Mouse (Mus musculus) embryo, embryonic 9.5 days (tissue): Measurements from ENCODE around the gene 1700037H04Rik.

Experiments used
- DNase-seq: peaks from one replicate; pipeline ENCODE4 v3.0.0-alpha.2; 2017; ENCODE audit errors: extremely low spot score

The 1700037H04Rik gene

DNA sequence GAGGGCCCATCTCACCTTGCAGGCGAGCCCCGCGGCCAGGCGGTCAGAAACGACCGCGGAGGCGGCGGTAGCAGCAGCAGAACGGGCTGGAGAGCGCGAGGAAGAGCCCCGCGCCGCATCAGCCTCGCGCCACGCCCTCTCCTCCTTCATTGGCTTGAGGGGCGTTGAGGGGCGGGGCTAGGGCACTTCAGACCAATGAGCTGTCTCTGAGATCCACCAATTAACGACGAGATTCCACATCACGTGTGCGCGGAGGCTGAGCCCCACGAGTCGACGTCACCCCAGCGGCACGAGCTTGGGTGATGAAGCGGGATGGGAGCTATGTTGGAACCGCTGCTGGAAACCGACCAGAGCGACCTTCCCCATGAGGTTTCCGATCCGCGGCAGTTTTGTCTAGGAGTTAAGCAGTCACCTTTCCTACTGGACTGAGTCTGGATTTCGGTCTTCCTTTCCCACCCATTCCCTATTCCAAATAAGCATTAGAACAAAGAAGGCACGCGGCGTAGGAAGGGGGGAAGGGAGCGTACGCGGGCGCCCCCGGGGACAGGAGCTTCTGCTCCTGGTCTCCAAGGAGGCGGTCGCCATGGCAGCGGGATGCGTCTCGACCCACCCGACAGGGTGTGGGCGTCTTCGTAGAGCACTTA lies at the start of gene 1700037H04Rik:
TSS of gene 1700037H04Rik (minus strand) at position 144 of the 644 bp plus-strand sequence.
- peak; percentile 96 for DNase-seq

DNA sequence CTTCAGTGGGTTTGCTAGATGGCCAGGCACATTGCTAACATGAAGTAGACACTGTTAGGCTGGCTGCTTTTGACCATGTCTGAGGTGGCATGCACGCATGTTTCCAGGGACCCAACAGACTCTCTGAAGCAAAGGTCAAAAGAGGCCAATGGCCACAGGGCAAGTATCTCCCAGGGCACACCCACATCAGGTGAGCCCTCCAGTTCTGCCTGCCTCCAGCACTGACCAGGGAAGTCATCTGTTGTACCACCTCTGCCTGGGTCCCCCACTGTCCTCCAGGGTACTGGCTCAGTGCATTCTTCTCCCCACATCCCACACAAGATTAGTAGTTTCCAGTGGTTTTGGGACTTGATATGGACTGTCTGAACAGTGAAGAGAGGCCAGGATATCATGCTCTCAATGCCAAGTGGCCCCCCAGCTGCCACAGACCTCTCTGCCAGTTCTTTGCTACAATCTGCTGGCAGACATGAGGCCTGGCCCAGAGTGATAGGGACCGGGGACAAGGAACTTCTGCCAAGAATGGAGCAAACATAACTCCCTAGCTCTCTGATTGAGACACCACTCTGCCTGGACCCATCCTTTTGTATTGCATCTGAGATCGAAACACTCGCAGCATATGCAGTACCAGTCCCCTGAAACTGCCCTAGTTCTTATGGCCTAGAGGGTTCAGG lies 49.4 kb upstream of the 1700037H04Rik start:
- peak; percentile 7 for DNase-seq

DNA sequence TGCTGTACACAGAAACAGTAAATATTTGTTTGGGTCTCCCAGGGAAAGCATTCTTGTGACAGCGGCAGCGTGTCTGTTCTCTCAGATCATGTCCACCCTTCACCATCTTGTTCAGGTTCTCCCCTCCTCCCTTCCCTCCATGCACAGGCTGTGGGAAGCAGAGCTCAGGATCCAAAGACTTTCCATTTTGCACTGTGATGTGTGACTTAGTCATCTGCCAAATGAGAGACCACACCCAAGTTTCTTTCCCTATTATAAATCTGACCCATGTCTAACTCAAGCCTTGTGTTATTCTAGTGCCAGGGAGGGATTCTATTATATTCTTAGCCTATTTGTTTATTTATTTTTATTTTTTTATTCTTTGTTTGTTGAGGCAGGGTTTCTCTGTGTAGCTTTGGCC lies 48.5 kb upstream of the 1700037H04Rik start:
- no peak for DNase-seq

DNA sequence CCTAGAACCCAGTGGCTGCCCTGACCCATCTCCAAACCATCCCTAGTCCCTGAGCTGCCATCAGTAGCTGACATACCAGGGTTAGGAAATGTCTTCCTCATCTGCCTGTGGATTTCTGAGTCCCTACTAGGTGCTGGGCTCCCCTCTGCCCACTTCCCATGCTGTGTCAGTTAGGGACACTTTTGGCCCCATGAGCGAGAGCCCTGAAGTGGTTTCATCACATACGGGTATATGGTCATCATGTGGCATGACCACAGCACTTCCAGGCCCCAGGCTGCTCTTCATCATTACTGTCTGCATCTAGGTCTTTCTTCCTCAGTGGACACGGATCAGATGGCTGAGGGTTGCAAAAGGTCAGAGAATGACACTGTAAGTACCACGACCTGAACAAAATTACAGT lies 46.9 kb upstream of the 1700037H04Rik start, which contains the start of gene Ap5s1:
TSS of gene Ap5s1 (plus strand) at position 301 of the 400 bp plus-strand sequence.
- no peak for DNase-seq

DNA sequence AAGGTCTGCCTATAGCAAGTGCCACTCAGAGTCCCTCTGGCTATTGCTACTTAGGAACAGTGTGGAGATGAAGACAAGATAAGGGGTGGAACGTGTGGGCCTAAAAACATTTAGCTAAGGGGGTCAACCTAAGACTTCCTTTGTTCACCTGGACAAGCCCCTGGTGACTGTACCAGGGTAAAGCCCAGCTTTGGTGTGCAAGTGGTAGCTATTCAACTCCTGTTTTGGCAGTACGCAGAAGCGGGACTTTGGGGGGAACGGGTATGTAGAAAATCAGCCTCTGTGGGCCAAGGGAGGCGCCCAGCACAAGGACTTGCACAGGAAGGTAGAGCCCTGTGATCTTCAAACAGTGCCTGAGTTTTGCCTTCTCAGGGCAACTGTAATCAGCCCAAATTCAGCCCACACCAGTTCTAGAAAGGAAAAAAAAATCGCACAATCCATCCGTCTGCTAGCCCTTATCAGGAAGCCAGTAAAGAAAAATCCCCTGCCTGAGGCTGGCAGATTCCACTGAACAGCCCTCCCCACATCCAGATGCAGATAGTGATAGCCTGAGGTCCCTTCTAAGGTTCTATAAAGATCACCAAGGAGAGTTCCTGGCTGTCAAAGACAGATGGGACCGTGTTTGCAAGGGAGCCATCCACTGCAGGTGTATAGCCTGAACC lies 45.8 kb upstream of the 1700037H04Rik start:
- no peak for DNase-seq

DNA sequence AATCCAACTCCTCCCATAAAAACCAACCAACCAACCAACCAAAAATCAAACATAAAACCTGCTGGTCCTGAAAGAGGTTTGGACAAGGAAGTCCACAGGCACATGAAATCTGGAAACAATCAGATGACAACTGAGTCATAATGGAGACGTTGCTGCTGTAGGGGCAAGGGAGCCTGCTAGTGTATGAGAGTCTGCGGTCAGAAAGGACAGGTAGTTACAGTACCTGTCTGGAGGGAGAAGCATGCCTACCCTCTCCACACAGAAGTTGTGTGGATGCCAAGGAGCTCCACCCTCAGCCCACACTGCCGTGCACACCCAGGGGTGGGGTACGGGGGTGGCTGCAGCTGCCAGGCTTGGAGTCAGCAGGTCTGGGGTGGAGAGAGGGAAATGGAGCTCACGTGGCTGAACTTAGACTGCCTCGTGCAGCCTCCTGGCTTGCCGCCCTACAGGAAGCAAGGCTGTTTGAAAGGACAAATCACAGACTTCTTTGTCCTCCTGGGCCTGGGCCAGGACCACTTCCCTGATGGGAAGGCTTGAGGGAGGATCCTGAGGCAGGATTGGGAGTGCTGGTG lies 44.6 kb upstream of the 1700037H04Rik start:
- DNase-seq, result no peak

DNA sequence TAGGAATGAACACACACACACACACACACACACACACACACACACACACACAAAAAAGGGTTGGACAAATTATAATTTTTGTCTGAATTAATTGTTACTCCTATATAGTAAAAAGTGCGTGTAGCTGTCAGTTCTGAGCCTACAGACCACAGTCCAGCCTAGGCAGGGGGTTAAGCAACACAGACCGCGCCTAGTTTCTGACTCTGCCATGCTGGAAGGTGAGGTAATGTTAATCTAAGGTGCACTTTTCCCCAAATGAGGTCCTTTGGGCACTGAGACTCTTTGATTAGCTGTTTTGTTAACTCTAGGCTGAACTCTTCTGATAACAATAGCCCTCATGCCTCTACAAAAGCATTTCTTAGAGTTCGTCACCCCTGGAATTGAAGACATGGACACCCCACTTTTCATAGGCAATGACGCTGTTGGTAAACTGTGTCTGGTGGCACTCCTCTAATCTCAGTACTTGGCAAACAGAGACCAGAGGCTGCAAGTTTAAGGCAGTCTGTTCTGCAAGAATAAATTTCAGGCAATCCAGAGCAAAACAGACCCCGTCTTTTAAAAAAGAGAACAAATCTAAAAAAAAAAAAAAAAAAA lies 44.0 kb upstream of the 1700037H04Rik start:
- DNase-seq, result no peak

DNA sequence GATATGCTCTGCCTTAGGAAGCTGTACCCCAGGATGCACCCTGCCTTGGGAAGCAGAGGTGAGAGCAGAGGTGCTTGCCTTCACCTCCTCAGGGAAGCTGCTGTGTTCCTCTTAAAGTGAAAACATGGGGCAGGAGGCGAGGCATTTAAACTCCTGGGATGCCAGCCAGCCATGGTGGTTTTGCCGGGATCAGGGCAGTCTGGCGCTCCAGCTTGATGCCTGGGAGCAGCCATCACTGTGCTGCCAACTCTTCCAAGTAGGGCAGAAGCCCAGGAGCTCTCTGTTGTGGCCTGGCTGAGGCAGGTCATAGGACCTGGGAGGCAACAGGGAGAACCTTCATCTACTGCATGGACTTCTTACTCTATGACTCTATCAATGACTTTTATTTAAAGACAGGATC lies 41.4 kb upstream of the 1700037H04Rik start:
- no peak for DNase-seq

DNA sequence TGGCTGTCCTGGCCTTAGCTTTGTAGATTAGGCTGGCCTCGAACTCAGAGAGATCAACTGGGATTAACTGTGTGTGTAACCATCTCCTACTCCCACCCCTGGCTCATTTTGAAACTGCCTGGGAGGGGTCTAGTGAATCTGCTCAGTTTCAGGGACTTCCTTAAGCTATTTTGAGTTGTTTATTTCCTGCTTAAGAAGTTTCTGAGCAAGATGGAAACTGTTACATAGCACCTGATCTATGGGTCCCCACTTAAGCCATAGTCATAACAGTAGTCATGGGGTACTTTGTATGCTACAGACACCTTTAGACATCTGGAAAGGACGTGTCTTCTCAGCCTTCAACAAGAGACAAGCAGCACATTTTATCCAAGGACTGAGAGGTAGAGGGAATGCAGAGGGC lies 40.8 kb upstream of the 1700037H04Rik start:
- no peak for DNase-seq

DNA sequence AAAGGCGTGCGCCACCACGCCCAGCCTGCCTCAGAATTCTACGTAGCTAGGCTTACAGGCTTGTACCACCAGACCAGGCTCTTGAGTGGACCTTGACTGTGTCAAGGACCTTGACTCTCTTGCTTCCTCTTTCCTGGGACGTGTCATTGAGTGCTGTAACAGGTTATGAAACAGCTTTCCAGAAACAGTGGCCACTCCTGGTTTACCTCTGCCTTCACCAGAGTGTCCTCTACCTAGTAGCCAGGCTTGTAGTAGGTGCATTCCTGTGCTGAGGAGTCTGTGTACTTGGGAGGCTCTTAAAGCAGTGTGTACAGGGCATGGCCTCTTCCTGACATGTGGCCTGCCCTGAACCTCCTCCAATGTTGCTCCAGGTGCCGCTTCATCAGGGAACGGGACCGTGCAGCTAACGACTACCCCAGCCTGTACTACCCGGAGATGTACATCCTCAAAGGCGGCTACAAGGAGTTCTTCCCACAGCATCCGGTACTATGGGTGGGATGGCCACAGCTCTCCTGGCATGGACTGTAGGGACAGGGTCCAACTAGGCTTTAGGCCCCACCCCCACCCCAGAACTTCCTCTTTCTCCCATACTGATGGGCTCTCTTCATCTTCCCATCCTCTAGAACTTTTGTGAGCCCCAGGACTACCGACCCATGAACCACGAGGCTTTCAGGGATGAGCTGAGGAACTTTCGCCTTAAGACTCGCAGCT lies 36.9 kb upstream of the 1700037H04Rik start:
- no peak for DNase-seq

DNA sequence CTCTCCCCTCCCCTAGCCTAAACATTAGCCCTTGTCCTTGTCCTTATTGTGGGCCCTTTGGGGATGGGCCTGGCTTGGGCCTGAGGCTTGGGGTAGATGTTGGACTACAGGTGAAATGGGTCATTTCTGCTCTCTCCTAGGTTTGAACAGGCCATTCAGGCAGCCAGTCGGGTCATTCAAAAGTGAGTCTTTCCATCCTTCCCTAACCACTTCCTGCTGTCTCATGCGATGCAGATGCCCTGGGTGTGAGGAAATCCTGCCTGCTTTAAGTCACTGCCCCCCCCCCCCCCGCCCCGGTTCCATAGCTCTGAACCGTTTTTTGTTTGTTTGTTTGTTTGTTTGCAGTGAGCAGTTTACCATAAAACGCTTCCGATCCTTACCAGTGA lies 31.1 kb upstream of the 1700037H04Rik start:
- no peak for DNase-seq

DNA sequence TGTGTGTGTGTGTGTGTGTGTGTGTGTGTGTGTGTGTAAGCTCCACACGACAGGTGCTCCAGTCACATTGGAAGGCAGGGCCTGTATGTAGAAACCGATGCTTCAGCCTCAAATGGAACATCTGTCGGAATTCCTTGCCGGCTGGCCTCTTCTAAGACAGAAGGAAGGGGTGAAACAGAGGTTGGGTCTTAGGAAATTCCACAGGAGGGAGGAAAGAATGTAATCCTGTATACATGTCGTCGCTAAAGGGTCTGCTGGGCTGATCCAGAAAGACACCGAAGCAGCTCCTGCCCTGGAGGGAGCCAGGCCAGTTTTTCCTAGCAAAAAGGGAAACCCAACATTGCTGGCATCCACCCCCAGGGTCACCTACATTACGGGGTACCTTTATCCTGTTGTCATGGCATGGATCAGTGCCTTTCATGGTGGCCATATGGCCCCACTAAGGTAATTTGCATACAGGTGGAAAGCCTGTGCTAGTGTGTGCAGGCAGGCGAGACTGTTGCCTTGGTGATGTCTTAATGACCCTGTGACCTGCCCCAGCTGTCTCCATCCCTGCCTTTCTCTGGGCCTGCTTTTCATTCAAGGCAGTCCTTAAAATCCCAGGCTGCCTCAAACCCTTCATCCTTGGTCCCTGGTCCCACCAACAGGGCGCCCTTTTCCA lies 30.6 kb upstream of the 1700037H04Rik start:
- DNase-seq, result peak; percentile 72

DNA sequence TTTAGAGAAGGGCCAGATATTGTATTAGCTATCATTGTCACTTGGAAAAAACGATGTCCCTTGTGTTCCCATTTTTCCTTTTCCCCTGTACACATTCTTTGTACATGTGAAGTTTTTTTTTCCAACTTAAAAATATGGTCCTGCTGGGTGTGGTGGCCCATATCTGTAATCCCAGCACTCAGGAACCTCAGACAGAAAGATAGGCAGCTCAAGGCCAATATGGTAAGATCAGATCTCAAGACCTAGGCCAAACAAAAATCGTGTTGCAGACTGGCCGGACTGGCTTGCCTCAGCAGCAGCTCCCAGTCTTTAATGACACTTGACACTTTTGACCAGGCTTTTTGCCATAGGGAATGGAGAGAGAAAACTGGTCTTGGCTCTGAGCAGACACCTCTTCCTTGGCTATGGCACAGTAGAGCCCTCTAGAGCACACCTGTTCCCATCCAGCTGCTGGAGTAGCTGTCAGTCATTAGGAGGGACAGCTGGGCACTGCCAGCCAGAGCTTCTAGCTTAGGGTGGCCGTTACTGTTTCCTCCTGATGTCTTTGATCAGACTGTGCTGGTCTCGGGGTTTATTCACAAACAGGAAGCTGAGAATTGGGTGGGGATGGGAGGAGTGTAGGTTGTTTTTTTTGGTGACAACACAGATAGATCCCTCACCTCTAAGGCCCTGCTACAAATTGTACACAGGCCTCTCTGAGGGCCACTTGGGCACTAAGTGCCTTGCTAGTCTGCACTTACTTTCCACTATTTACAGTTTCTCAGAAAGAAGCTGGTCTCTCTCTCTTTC lies 29.8 kb upstream of the 1700037H04Rik start:
- no peak for DNase-seq

DNA sequence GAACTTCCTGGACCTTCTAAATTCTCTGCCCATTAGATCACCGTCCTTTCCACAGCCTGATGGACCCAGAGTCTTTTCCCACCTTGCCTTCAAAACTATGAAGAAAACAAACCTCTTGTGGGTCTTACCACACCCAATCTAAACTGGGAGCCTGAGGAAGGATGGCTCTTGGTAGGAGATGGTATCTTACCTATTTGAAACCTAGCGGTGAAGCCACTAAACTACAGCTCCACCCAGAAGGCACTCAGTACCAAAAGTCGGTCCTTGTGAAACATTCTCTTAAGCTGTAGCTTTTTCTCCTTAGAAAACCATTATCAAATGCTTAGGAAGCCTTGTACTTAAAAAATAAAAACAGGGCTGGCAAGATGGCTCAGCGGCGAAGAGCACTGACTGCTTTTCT lies 28.4 kb upstream of the 1700037H04Rik start:
- no peak for DNase-seq

DNA sequence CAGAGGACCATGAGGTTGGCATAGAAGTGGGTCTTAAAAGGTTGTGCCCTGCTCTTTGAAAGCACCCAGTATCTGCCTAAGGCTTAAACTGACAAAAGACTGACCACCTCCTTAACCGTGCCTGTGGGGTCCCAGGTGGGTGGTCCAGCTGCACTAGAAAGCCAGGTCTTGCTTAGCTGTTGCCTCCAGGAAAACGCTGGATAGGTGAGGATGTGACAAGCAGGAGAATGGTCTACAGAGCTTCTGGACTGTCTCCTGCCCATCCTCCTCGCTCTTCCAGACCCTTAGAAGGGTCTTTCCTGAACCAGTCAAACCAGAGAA lies 27.7 kb upstream of the 1700037H04Rik start:
- no peak for DNase-seq

DNA sequence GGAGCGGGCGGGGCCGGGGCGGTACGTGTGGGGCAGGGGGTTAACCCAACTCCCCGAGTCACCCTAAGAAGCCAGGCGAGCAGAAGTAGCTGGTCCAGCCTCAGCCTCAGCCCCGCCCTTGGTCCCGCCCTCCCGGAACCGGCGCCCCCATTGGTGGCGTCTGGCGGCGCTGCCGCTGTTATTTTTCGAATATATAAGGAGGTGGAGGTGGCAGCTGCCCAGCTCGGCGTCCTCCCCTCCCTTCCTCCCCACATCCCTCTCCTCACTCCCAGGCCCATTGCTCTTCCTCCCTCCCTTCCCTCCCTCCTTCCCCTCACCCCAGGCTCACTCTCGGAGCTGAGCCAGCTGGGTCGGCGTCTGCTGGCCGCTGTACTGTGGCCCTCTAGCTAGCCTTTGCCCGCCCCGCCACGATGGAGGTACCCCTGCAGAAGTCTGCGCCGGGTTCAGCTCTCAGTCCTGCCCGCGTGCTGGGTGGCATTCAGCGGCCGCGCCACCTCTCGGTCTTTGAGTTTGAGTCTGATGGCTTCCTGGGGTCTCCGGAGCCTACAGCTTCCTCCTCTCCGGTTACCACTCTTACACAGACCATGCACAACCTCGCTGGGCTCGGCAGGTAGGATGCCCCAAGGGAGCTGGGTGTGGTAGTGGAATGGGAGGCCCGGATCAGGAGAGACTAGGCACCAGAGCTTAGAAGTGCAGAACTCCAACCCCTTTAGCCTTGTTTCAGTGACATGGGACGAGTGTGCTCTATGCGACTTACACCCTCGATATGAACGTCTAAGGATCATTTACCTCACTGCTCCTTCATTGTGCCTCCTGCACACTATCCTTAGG lies 27.1 kb upstream of the 1700037H04Rik start, which contains the start of the genes Cdc25b and Spef1:
TSS of gene Cdc25b (plus strand) at position 179 of the 831 bp plus-strand sequence.
TSS of gene Spef1 (minus strand) at position 512 of the 831 bp plus-strand sequence.
- DNase-seq, result peak; percentile 90

DNA sequence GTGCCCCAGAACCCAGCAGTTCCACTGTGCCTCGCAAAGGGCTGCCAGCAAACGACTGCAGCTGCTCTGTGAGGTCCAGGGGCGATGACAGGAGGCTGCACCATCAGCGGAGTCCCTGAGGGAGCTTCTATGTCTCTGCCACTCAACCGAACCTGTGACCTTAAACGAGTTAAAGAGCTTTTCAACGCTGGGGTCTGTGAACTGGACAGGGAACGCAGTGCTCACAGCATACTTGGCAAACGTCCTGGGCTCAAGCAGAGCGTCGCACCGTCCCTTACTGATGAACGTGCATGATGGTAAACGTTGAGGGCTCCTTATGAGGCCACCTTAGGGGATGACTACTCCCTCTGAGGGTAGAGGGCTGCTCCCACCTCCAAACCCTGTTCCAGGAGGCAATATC lies 26.5 kb upstream of the 1700037H04Rik start:
- no peak for DNase-seq

DNA sequence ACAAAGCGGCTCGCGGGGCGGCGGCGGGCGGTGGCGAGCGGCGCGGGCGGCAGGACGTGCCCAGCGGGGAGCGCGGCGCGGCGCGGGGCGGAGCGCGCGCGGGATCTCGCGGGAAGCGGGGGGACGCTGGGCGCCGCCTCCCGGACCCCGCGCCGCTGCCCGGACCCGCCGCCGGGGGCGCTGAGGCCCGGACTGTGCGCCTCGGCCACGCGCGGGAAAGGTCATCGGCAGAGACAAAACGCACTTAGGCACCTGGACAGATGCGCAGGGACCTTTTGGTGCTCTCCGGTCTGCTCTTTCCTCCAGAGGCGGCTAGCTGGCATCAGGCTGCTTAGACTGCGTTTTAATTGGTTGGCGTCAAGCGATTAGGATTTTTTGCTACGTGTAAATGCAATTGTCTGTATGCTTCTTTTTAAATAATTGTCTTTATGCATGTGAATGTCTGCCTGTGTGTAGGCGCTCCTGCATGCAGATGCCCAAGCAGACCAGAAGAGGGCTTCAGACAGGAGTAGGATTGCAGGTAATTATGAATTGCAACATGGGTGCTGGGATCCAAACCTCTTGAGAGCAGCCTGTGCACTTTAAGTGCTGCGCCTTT lies 20.2 kb upstream of the 1700037H04Rik start, which contains the start of gene Cenpb:
TSS of gene Cenpb (minus strand) at position 78 of the 598 bp plus-strand sequence.
- peak; percentile 87 for DNase-seq
